Mouse (Mus musculus) intestine, embryonic 15.5 days (tissue): ENCODE results near the gene Epm2aip1. TPM values are rescaled to one million over a fixed set of nuclear protein-coding genes. Genes with fewer than 3 reads are reported as not detected.

Source experiments
- ATAC-seq: fragments of 200-750 bp; cut with Nextera tagmentation; 2 replicates; pipeline ENCODE4 v1.8.0; 2017; ENCODE audit warnings: moderate TSS enrichment, moderate library complexity
- H3K27ac ChIP-seq: fragments of 300-500 bp; sonication (generic); 2 replicates; pipeline ENCODE4 v1.5.1; 2015; ENCODE audit warnings: mild to moderate bottlenecking, inconsistent platforms
- H3K27me3 ChIP-seq: fragments of 300-500 bp; sonication (generic); replicated peaks from 2 replicates; pipeline ENCODE4 v1.6.1; 2015; ENCODE audit warnings: inconsistent platforms
- H3K36me3 ChIP-seq: fragments of 300-500 bp; sonication (generic); 2 replicates; pipeline ENCODE4 v1.6.1; 2015; ENCODE audit warnings: inconsistent platforms
- H3K4me1 ChIP-seq: fragments of 300-500 bp; sonication (generic); replicated peaks from 2 replicates; pipeline ENCODE4 v1.6.1; 2015; ENCODE audit warnings: inconsistent platforms
- H3K4me2 ChIP-seq: fragments of 300-500 bp; sonication (generic); replicated peaks from 2 replicates; pipeline ENCODE4 v1.6.1; 2015; ENCODE audit warnings: mild to moderate bottlenecking, inconsistent platforms
- H3K4me3 ChIP-seq: fragments of 300-500 bp; sonication (generic); replicated peaks from 2 replicates; pipeline ENCODE4 v1.5.1; 2015; ENCODE audit warnings: inconsistent platforms
- H3K9ac ChIP-seq: fragments of 300-500 bp; sonication (generic); 2 replicates; pipeline ENCODE4 v1.6.1; 2015; ENCODE audit warnings: inconsistent platforms
- H3K9me3 ChIP-seq: fragments of 300-500 bp; sonication (generic); 2 replicates; pipeline ENCODE4 v1.6.1; 2016; ENCODE audit warnings: inconsistent platforms
- WGBS: fragments of 180-500 bp; shearing (Covaris S2); methylation state at CpG from one replicate; pipeline ENCODE4 v1.1.7; 2015; 5-methylcytosine and 5-hydroxymethylcytosine counted together
- polyA plus RNA-seq: library from polyadenylated mRNA; unstranded; fragments of >200 nt; fragmentation: Nextera tagmentation; extraction: Ambion mirVana; gene quantifications from 2 replicates; pipeline ENCODE4 v1.2.1, GENCODE M21; 2015

Epm2aip1 gene
- polyA plus RNA-seq, 1 experiment from 2014 or later, result 23.5 TPM

GRCm38 (mm10) chr9:111267998-111268397, 3.7 kb upstream of the Epm2aip1 start:
- Histone ChIP-seq H3K4me3 (no peak overlapping the region), H3K9me3 (no peaks in the 10 kb centered on the region), H3K36me3 (peaks cover 16% of the 10 kb centered on the region; the same call in 1 of the 2 replicates), H3K9ac (no peak overlapping the region), H3K4me2 (no peak overlapping the region), H3K27ac (no peak overlapping the region), H3K4me1 (peaks cover 3% of the 10 kb centered on the region; the same call in 1 of the 2 replicates), H3K27me3 (no peaks in the 10 kb centered on the region)
- no peak for ATAC-seq
- WGBS, result 94% methylated on average over 2 of the region's 2 CpGs

- no peak for ATAC-seq
- no peaks in the 10 kb centered on the region for H3K27me3 ChIP-seq
- H3K4me2 ChIP-seq, result peak overlapping the region; percentile 64
- no peaks in the 10 kb centered on the region for H3K9me3 ChIP-seq
- H3K36me3 ChIP-seq, result 0 out of 2 replicates have a peak, but pooled peaks cover 5% of the 10 kb centered on the region
- H3K27ac ChIP-seq, result peak overlapping the region; percentile 95
- H3K4me3 ChIP-seq, result peak overlapping the region; percentile 74
- 14% methylated on average over 5 of the region's 5 CpGs for WGBS
- peaks cover 13% of the 10 kb centered on the region for H3K4me1 ChIP-seq
- H3K9ac ChIP-seq, result peak overlapping the region; percentile 87
Measured at GRCm38 (mm10) chr9:111270606-111271005, 1.1 kb upstream of the Epm2aip1 start.

GRCm38 (mm10) chr9:111271056-111271433, 684 bp upstream of the Epm2aip1 start:
- Histone ChIP-seq H3K27ac (peak overlapping the region; percentile 95), H3K4me3 (peak overlapping the region; percentile 74), H3K4me1 (peaks cover 13% of the 10 kb centered on the region), H3K4me2 (peak overlapping the region; percentile 64), H3K9ac (peak overlapping the region; percentile 87), H3K9me3 (no peaks in the 10 kb centered on the region), H3K36me3 (0 out of 2 replicates have a peak, but pooled peaks cover 4% of the 10 kb centered on the region), H3K27me3 (no peaks in the 10 kb centered on the region)
- ATAC-seq, result peak; percentile 67
- WGBS, result under 1% methylated on average over 32 of the region's 32 CpGs

- Histone ChIP-seq H3K4me1 (peaks cover 13% of the 10 kb centered on the region), H3K27me3 (no peaks in the 10 kb centered on the region), H3K27ac (peak overlapping the region; percentile 97), H3K9ac (peak overlapping the region; percentile 91), H3K9me3 (no peaks in the 10 kb centered on the region), H3K4me3 (peak overlapping the region; percentile 74), H3K36me3 (no peaks in the 10 kb centered on the region), H3K4me2 (peak overlapping the region; percentile 60)
- WGBS, result 3% methylated on average over 19 of the region's 19 CpGs
- ATAC-seq, result no peak
Measured at GRCm38 (mm10) chr9:111272356-111272755, 627 bp downstream of the Epm2aip1 start.

- WGBS, result 60% methylated on average over 15 of the region's 15 CpGs
- Histone ChIP-seq H3K4me2 (peak overlapping the region; percentile 60), H3K27me3 (no peaks in the 10 kb centered on the region), H3K9ac (peak overlapping the region; percentile 15; the same call in 1 of the 2 replicates), H3K4me3 (peak overlapping the region; percentile 74), H3K4me1 (peaks cover 13% of the 10 kb centered on the region), H3K27ac (no peak overlapping the region), H3K9me3 (no peaks in the 10 kb centered on the region), H3K36me3 (no peaks in the 10 kb centered on the region)
- ATAC-seq, result no peak
Measured at GRCm38 (mm10) chr9:111272996-111273785, 1.5 kb downstream of the Epm2aip1 start.

- Histone ChIP-seq H3K9me3 (no peaks in the 10 kb centered on the region), H3K4me2 (peak overlapping the region; percentile 60), H3K36me3 (no peaks in the 10 kb centered on the region), H3K27me3 (no peaks in the 10 kb centered on the region), H3K4me1 (peaks cover 13% of the 10 kb centered on the region), H3K4me3 (peak overlapping the region; percentile 74; the same call in 1 of the 2 replicates), H3K9ac (no peak overlapping the region), H3K27ac (no peak overlapping the region)
- no peak for ATAC-seq
- WGBS, result 74% methylated on average over 1 of the region's 1 CpGs
Measured at GRCm38 (mm10) chr9:111273958-111274357, 2.2 kb downstream of the Epm2aip1 start.

GRCm38 (mm10) chr9:111275156-111275555, 3.4 kb downstream of the Epm2aip1 start:
- peak overlapping the region; percentile 52 for H3K4me2 ChIP-seq
- H3K9me3 ChIP-seq, result no peaks in the 10 kb centered on the region
- H3K4me1 ChIP-seq, result peaks cover 12% of the 10 kb centered on the region
- H3K27me3 ChIP-seq, result no peaks in the 10 kb centered on the region
- H3K27ac ChIP-seq, result no peak overlapping the region
- H3K36me3 ChIP-seq, result no peaks in the 10 kb centered on the region
- peak overlapping the region; percentile 12; the same call in 1 of the 2 replicates for H3K4me3 ChIP-seq
- no peak overlapping the region for H3K9ac ChIP-seq
- 23% methylated on average over 1 of the region's 1 CpGs for WGBS
- ATAC-seq, result no peak

- Histone ChIP-seq H3K9me3 (no peaks in the 10 kb centered on the region), H3K4me3 (no peak overlapping the region), H3K9ac (no peak overlapping the region), H3K4me1 (no peaks in the 10 kb centered on the region), H3K36me3 (no peaks in the 10 kb centered on the region), H3K27me3 (no peaks in the 10 kb centered on the region), H3K27ac (no peak overlapping the region), H3K4me2 (no peak overlapping the region)
- no peak for ATAC-seq
- WGBS, result 50% methylated on average over 3 of the region's 3 CpGs
Measured at GRCm38 (mm10) chr9:111285061-111285460, 13.3 kb downstream of the Epm2aip1 start.

GRCm38 (mm10) chr9:111285676-111286075, 13.9 kb downstream of the Epm2aip1 start:
- ATAC-seq, result no peak
- Histone ChIP-seq H3K4me3 (no peak overlapping the region), H3K27me3 (no peaks in the 10 kb centered on the region), H3K27ac (no peak overlapping the region), H3K4me1 (no peaks in the 10 kb centered on the region), H3K4me2 (no peak overlapping the region), H3K9me3 (no peaks in the 10 kb centered on the region), H3K36me3 (no peaks in the 10 kb centered on the region), H3K9ac (no peak overlapping the region)
- 18% methylated on average over 5 of the region's 5 CpGs for WGBS

- Histone ChIP-seq H3K4me3 (no peak overlapping the region), H3K9me3 (no peaks in the 10 kb centered on the region), H3K4me1 (no peaks in the 10 kb centered on the region), H3K4me2 (no peak overlapping the region), H3K27me3 (no peaks in the 10 kb centered on the region), H3K36me3 (no peaks in the 10 kb centered on the region), H3K9ac (no peak overlapping the region), H3K27ac (no peak overlapping the region)
- ATAC-seq, result no peak
- WGBS, result 81% methylated on average over 2 of the region's 2 CpGs
Measured at GRCm38 (mm10) chr9:111286468-111286867, 14.7 kb downstream of the Epm2aip1 start.

GRCm38 (mm10) chr9:111287956-111288355, 16.2 kb downstream of the Epm2aip1 start:
- Histone ChIP-seq H3K9me3 (no peaks in the 10 kb centered on the region), H3K4me2 (no peak overlapping the region), H3K36me3 (no peaks in the 10 kb centered on the region), H3K4me1 (no peaks in the 10 kb centered on the region), H3K27ac (no peak overlapping the region), H3K4me3 (no peak overlapping the region), H3K9ac (no peak overlapping the region), H3K27me3 (no peaks in the 10 kb centered on the region)
- no peak for ATAC-seq
- WGBS, result 92% methylated on average over 4 of the region's 4 CpGs

GRCm38 (mm10) chr9:111289294-111289831, 17.6 kb downstream of the Epm2aip1 start:
- H3K4me1 ChIP-seq, result no peaks in the 10 kb centered on the region
- H3K27ac ChIP-seq, result peak overlapping the region; percentile 36; the same call in 1 of the 2 replicates
- no peaks in the 10 kb centered on the region for H3K27me3 ChIP-seq
- H3K9me3 ChIP-seq, result no peaks in the 10 kb centered on the region
- no peaks in the 10 kb centered on the region for H3K36me3 ChIP-seq
- no peak overlapping the region for H3K4me3 ChIP-seq
- H3K9ac ChIP-seq, result no peak overlapping the region
- WGBS, result 41% methylated on average over 9 of the region's 9 CpGs
- peak overlapping the region; percentile 47 for H3K4me2 ChIP-seq
- ATAC-seq, result peak; percentile 87
